Mouse (Mus musculus) thymus, postnatal 4 days (tissue): ENCODE measurements around the gene Cyp4a29.
"Not testable (repeated sequence)": the region's sequence is repeated elsewhere in the genome, so short reads cannot be mapped to it uniquely, and the experiment has no call there.

Source experiments
- DNase-seq: peaks from one replicate; pipeline ENCODE4 v3.0.0; 2021

Gene Cyp4a29

GRCm38 (mm10) chr4:115241784-115242183, at the start of gene Cyp4a29:
TSS of gene Cyp4a29 (plus strand) at chr4:115242084.
- DNase-seq = no peak

- DNase-seq = not testable (repeated sequence)
Observed at GRCm38 (mm10) chr4:115232901-115233300, 9.0 kb upstream of the Cyp4a29 start.

GRCm38 (mm10) chr4:115236462-115237096, 5.3 kb upstream of the Cyp4a29 start:
- DNase-seq = no peak

- DNase-seq = not testable (repeated sequence)
Observed at GRCm38 (mm10) chr4:115264687-115265569, 23.0 kb downstream of the Cyp4a29 start.

- not testable (repeated sequence) for DNase-seq
Observed at GRCm38 (mm10) chr4:115278215-115278982, 36.5 kb downstream of the Cyp4a29 start.

- no peak for DNase-seq
Observed at GRCm38 (mm10) chr4:115280342-115280741, 38.5 kb downstream of the Cyp4a29 start.

GRCm38 (mm10) chr4:115280779-115281178, 38.9 kb downstream of the Cyp4a29 start:
- DNase-seq = not testable (repeated sequence)

GRCm38 (mm10) chr4:115281231-115281767, 39.4 kb downstream of the Cyp4a29 start:
- not testable (repeated sequence) for DNase-seq

- DNase-seq = not testable (repeated sequence)
Observed at GRCm38 (mm10) chr4:115298746-115299145, 56.9 kb downstream of the Cyp4a29 start, which contains the start of gene Cyp4a12a. TSS of gene Cyp4a12a (plus strand) at chr4:115299046.
